Mouse (Mus musculus): ENCODE measurements around the gene Cyld. TPM values are rescaled to one million over a fixed set of nuclear protein-coding genes. Genes with fewer than 3 reads are reported as not detected.

Cyld gene
- polyA plus RNA-seq (2015; fragmentation: Nextera tagmentation; extraction: Ambion mirVana) = 9.0 and 11.5 TPM in 2 replicates

DNA sequence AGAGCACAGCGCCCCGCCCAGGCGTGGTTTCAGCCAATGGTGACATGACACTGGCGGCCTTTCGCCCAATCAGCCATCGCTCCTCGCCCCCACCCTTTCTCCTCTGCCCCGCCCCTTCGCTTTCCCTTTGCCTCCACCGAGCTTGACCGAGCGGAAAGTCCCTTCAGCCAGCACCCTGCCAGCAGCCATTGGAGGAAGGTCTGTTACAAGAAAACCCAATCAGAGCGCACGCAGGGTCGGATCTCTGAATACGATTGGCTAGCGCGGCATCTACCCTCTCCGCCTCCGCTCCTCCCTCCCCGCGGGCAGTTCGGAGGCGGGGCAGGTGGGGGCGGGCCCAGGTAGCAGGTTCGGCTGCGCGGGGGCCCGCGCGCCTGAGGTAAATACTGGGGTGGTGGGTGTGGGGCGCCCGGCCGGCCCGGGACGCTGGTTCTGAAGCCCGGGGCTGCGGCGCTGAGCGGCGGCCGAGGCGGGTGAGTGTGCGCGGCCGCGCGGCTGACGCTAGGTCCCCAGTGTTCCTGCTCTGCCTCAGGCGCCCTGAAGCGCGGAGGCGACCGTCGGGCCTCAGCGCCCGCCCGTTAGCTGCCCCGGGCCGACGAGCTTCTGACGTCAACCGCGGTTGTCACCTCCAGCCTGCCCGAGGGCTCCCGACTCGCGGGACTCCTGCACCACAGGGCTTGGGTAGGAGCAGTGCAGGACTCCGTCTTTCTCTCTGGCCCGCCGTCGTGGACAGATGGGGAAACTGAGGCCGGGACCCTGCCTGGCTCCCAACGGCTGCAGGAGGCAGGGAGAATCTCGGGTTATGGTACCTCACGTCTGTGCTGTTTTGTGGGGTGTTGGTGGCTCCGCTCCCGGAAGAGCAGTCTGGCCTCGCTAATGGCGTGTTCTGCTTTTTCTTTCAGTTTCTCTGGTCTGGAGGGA, at the start of gene Cyld:
Gene Cyld, plus strand, starts transcription at position 308 of the 921 bp plus-strand sequence.

Other genes starting within 250 kb of the Cyld start
- gene Nkd1, start 175.7 kb upstream of the Cyld start, polyA plus RNA-seq (2015; fragmentation: Nextera tagmentation; extraction: Ambion mirVana) = 11.2 and 12.5 TPM in 2 replicates
- gene Snx20, start 60.9 kb upstream of the Cyld start, polyA plus RNA-seq (2015; fragmentation: Nextera tagmentation; extraction: Ambion mirVana) = 11.0 and 15.7 TPM in 2 replicates
- 0.23 and 0.25 TPM in 2 replicates for gene Nod2, start 49.7 kb upstream of the Cyld start, polyA plus RNA-seq (2015; fragmentation: Nextera tagmentation; extraction: Ambion mirVana)